Mouse (Mus musculus): ENCODE measurements around the gene Ffar3. TPM values are rescaled to one million over a fixed set of nuclear protein-coding genes. Genes with fewer than 3 reads are reported as not detected.

The Ffar3 gene
- total and polyA plus RNA-seq, 3 experiments: not detected

GRCm38 (mm10) chr7:30857746-30858145 is 1.8 kb upstream of the Ffar3 start:
- Histone ChIP-seq H3K9ac (ENCODE audit: low read depth, low read length) (no peak overlapping the region), H3K79me2 (replicated peaks; ENCODE audit: control insufficient read depth, insufficient read depth, low read length) (no peaks in the 10 kb centered on the region), H3K27me3 (ENCODE audit: control insufficient read depth, insufficient read depth, low read length) (peaks cover 3% of the 10 kb centered on the region; the same call in 1 of the 2 replicates), H3K4me1 (ENCODE audit: control insufficient read depth, insufficient read depth, low read length) (no peaks in the 10 kb centered on the region), H3K4me3 (no peak overlapping the region), H3K36me3 (ENCODE audit: control insufficient read depth, insufficient read depth, low read length) (no peaks in the 10 kb centered on the region), H3K27ac (no peak overlapping the region)
- 67% methylated on average over 1 of the region's 1 CpGs for WGBS
- DNase-seq: no peak
- intact Hi-C loops (cut with DNase I): loop anchor here (10.0 kb wide), 1 partner anchor 193 kb away; the partner anchor contains the start of gene Haus5
- TF ChIP-seq EP300 (IDR thresholded peaks at IDR 0.05; ENCODE audit: insufficient read depth, low read depth, low read length): no peak

DNA sequence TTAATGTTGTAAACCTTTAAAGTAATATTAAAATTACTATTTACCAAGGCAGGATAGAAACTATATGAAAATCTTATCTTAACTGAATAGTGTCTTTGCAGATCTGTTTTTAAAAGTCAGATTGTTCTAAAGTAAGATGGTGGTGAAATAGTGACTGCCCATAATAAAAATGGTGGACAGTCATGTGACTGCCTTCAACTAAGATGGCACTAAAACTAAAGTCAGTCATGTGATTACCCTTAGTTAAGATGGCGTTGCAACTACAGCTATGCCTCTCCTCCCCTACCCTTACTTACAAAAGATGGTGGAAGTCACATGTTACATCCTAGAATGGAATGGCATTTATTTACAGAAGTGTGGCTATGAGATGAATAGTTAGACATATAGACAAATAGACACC is 4.6 kb downstream of the Ffar3 start:
- Histone ChIP-seq H3K36me3 (ENCODE audit: control insufficient read depth, insufficient read depth, low read length) (no peaks in the 10 kb centered on the region), H3K4me1 (ENCODE audit: control insufficient read depth, insufficient read depth, low read length) (no peaks in the 10 kb centered on the region), H3K79me2 (replicated peaks; ENCODE audit: control insufficient read depth, insufficient read depth, low read length) (no peaks in the 10 kb centered on the region), H3K4me3 (no peak overlapping the region), H3K27me3 (ENCODE audit: control insufficient read depth, insufficient read depth, low read length) (peaks cover 3% of the 10 kb centered on the region; the same call in 1 of the 2 replicates), H3K9ac (ENCODE audit: low read depth, low read length) (no peak overlapping the region), H3K27ac (no peak overlapping the region)
- no peak for DNase-seq
- intact Hi-C loops (cut with DNase I): loop anchor here (10.0 kb wide), 1 partner anchor 187 kb away; the partner anchor contains the start of gene Haus5
- 79% methylated on average over 1 of the region's 1 CpGs for WGBS
- TF ChIP-seq EP300 (IDR thresholded peaks at IDR 0.05; ENCODE audit: insufficient read depth, low read depth, low read length): no peak
- no peak for TF ChIP-seq POLR2A (IDR thresholded peaks at IDR 0.05; ENCODE audit: insufficient read depth, low read depth, low read length)
- TF ChIP-seq CTCF (IDR thresholded peaks at IDR 0.05): no peak

- Histone ChIP-seq H3K27me3 (ENCODE audit: control insufficient read depth, insufficient read depth, low read length) (no peaks in the 10 kb centered on the region), H3K27ac (no peak overlapping the region), H3K79me2 (replicated peaks; ENCODE audit: control insufficient read depth, insufficient read depth, low read length) (no peaks in the 10 kb centered on the region), H3K4me1 (ENCODE audit: control insufficient read depth, insufficient read depth, low read length) (no peaks in the 10 kb centered on the region), H3K4me3 (no peak overlapping the region), H3K36me3 (ENCODE audit: control insufficient read depth, insufficient read depth, low read length) (no peaks in the 10 kb centered on the region), H3K9ac (ENCODE audit: low read depth, low read length) (no peak overlapping the region)
- no peak for TF ChIP-seq EP300 (IDR thresholded peaks at IDR 0.05; ENCODE audit: insufficient read depth, low read depth, low read length)
- no peak for TF ChIP-seq POLR2A (IDR thresholded peaks at IDR 0.05; ENCODE audit: insufficient read depth, low read depth, low read length)
- no peak for TF ChIP-seq CTCF (IDR thresholded peaks at IDR 0.05)
- no peak for DNase-seq
- 64% methylated on average over 6 of the region's 6 CpGs for WGBS
- intact Hi-C loops (cut with DNase I): no loop called here
Observed at GRCm38 (mm10) chr7:30847934-30848333, 8.0 kb downstream of the Ffar3 start.

DNA sequence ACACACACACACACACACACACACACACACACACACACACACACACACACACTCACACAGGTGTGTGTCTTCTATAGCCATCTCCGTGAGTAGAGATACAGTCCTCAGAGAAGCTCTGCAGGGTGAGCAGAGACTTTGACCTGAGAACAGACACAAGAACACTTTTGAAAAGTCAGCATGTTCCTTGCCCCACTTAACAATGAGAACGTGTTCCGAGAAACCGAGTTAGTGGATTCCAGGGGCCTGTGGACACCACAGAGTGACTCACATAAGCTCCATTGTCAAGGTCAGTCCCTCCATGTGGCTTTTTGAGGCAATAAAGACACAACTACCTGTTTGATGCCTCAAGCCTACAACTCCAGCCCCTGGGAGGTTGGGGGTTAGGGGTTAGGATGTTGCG is 8.6 kb downstream of the Ffar3 start:
- no peak for TF ChIP-seq POLR2A (IDR thresholded peaks at IDR 0.05; ENCODE audit: insufficient read depth, low read depth, low read length)
- TF ChIP-seq EP300 (IDR thresholded peaks at IDR 0.05; ENCODE audit: insufficient read depth, low read depth, low read length): no peak
- TF ChIP-seq CTCF (IDR thresholded peaks at IDR 0.05): no peak
- 62% methylated on average over 5 of the region's 5 CpGs for WGBS
- Histone ChIP-seq H3K27me3 (ENCODE audit: control insufficient read depth, insufficient read depth, low read length) (no peaks in the 10 kb centered on the region), H3K9ac (ENCODE audit: low read depth, low read length) (no peak overlapping the region), H3K79me2 (replicated peaks; ENCODE audit: control insufficient read depth, insufficient read depth, low read length) (no peaks in the 10 kb centered on the region), H3K4me3 (no peak overlapping the region), H3K27ac (no peak overlapping the region), H3K36me3 (ENCODE audit: control insufficient read depth, insufficient read depth, low read length) (no peaks in the 10 kb centered on the region), H3K4me1 (ENCODE audit: control insufficient read depth, insufficient read depth, low read length) (no peaks in the 10 kb centered on the region)
- intact Hi-C loops (cut with DNase I): no loop called here
- no peak for DNase-seq

- intact Hi-C loops (cut with DNase I): no loop called here
- no peak for DNase-seq
- Histone ChIP-seq H3K36me3 (ENCODE audit: control insufficient read depth, insufficient read depth, low read length) (no peaks in the 10 kb centered on the region), H3K9ac (ENCODE audit: low read depth, low read length) (no peak overlapping the region), H3K4me1 (ENCODE audit: control insufficient read depth, insufficient read depth, low read length) (no peaks in the 10 kb centered on the region), H3K27me3 (ENCODE audit: control insufficient read depth, insufficient read depth, low read length) (no peaks in the 10 kb centered on the region), H3K4me3 (no peak overlapping the region), H3K27ac (no peak overlapping the region), H3K79me2 (replicated peaks; ENCODE audit: control insufficient read depth, insufficient read depth, low read length) (no peaks in the 10 kb centered on the region)
- 81% methylated on average over 2 of the region's 2 CpGs for whole genome bisulfite sequencing
- TF ChIP-seq POLR2A (IDR thresholded peaks at IDR 0.05; ENCODE audit: insufficient read depth, low read depth, low read length): no peak
- no peak for TF ChIP-seq EP300 (IDR thresholded peaks at IDR 0.05; ENCODE audit: insufficient read depth, low read depth, low read length)
- TF ChIP-seq CTCF (IDR thresholded peaks at IDR 0.05): no peak
Observed at GRCm38 (mm10) chr7:30846505-30847053, 9.4 kb downstream of the Ffar3 start.

GRCm38 (mm10) chr7:30844676-30845297 is 11.2 kb downstream of the Ffar3 start:
- Histone ChIP-seq H3K27me3 (ENCODE audit: control insufficient read depth, insufficient read depth, low read length) (no peaks in the 10 kb centered on the region), H3K9ac (ENCODE audit: low read depth, low read length) (no peak overlapping the region), H3K4me1 (ENCODE audit: control insufficient read depth, insufficient read depth, low read length) (no peaks in the 10 kb centered on the region), H3K4me3 (no peak overlapping the region), H3K79me2 (replicated peaks; ENCODE audit: control insufficient read depth, insufficient read depth, low read length) (no peaks in the 10 kb centered on the region), H3K27ac (no peak overlapping the region), H3K36me3 (ENCODE audit: control insufficient read depth, insufficient read depth, low read length) (no peaks in the 10 kb centered on the region)
- DNase-seq: no peak
- intact Hi-C loops (cut with DNase I): no loop called here
- TF ChIP-seq POLR2A (IDR thresholded peaks at IDR 0.05; ENCODE audit: insufficient read depth, low read depth, low read length) (no peak), CTCF (IDR thresholded peaks at IDR 0.05) (no peak), EP300 (IDR thresholded peaks at IDR 0.05; ENCODE audit: insufficient read depth, low read depth, low read length) (no peak)
- WGBS: 45% methylated on average over 7 of the region's 7 CpGs
